Mouse (Mus musculus) left cerebral cortex, adult 2 months (tissue): ENCODE measurements around the gene Myo7a. TPM values are rescaled to one million over a fixed set of nuclear protein-coding genes. Genes with fewer than 3 reads are reported as not detected.

Source experiments
- DNase-seq, 2 experiments: peaks; one replicate each; pipeline ENCODE4 v3.0.0; 2021 to 2022; ENCODE audit warnings: low spot score in 2 of 2, mixed read lengths in 1 of 2; ENCODE audit errors: extremely low spot score in 1 of 2
- H3K27ac ChIP-seq: fragments of 200-600 bp; 2 replicates; pipeline ENCODE4 v1.8.1; 2022
- H3K4me3 ChIP-seq: fragments of 200-600 bp; 2 replicates; pipeline ENCODE4 v1.8.1; 2022
- CTCF ChIP-seq: fragments of 200-600 bp; IDR thresholded peaks from 2 replicates; pipeline ENCODE4 v1.8.1; 2022; ENCODE audit warnings: antibody characterized with exemption, mild to moderate bottlenecking, moderate library complexity
- intact Hi-C: fragments of 180-260 bp; cut with DNase I; formaldehyde crosslinking; loops from one replicate; pipeline ENCODE4 v1.15.1; 2025
- total RNA-seq, 2 experiments: library from RNA; stranded (reverse); gene quantifications; 2 replicates each; pipeline ENCODE4 v1.2.3; 2021

The Myo7a gene
- total RNA-seq, 2 experiments from 2014 or later, result 12.7 to 15.1 TPM

DNA sequence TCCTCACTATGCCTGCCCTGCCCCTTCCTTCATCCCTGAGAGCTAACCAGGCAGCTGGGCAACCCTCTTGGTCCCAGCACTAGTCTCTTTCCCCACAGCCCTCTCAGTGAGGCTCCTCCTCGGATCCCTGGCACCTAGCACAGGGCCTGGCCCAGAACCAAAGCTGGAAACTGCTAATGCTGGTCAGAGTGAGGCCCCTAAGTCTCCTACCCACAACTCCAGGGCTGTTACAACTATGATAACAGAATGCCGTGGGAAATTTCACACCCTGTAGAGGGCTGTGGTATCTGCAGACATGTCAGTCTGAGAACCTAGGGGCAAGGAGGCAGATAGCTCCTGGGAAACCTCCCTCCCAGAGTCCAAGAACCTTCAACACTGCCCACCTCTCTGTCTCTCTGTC is 21.3 kb upstream of the Myo7a start:
- no peak overlapping the region for H3K4me3 ChIP-seq
- no peak overlapping the region for H3K27ac ChIP-seq
- intact Hi-C loops, result no loop called here
- no peak for DNase-seq
- TF ChIP-seq CTCF, result no peak

DNA sequence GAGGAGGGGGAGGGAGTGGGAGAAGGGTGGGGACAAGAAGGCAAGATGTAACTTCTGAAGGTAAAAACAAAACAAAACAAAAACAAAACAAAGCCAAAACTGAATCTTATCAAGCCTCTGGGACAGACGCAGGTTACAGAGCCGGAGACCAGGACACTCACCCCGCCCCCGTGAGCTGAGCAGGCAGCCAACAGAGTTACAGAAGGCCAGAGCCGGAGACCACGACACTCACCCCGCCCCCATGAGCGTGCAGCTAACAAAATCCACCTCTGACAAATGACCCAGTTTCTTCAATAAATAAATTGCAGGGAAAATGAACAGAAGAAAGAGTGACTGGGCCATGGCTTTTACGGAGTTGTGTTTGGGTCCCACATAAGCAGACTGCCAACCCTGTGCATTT is 19.9 kb upstream of the Myo7a start:
- Histone ChIP-seq H3K4me3 (no peak overlapping the region), H3K27ac (no peak overlapping the region)
- no peak for DNase-seq
- no peak for TF ChIP-seq CTCF
- intact Hi-C loops, result no loop called here

DNA sequence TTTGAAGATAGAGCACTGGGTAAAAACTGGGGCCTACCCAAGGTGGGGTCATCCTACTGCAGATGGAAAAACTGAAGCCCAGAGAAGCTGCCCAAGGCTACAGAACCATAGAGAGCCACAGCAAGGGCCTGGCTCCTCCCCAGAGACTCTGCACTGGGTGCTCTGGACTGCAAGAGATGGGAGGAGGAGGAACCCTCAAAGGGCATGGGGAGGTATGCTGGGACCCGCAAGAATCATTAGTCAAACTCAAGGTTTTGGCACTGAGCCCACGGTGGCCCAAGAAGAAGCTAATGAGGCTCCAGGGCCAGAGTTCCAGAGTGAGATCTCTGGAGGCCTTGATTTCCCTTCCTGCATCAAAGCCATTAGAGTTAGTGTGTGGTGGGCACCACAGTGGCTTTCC is 18.7 kb upstream of the Myo7a start:
- Histone ChIP-seq H3K27ac (no peak overlapping the region), H3K4me3 (no peak overlapping the region)
- no peak for DNase-seq
- intact Hi-C loops, result no loop called here
- no peak for TF ChIP-seq CTCF

DNA sequence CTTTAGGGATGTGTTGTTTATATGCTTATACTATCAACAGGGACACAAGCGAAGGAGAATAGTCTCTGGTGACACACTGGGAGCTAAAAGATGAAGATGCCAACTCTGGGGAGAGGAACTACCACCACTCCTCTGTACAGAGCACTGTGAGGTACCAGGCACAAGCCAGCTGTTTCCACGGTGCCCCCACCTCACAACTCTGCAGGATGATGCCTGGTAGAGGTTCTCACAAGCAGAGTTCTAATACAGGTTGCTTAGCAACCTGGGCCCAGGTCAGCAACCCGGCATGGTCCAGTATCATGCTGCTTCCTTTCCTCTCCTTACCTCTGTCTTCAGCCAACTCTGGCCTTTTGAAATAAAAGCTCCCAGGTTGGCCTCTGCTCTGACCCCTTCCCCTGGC is 18.3 kb upstream of the Myo7a start:
- H3K27ac ChIP-seq, result no peak overlapping the region
- DNase-seq, result no peak
- no peak overlapping the region for H3K4me3 ChIP-seq
- no peak for TF ChIP-seq CTCF
- intact Hi-C loops, result no loop called here

DNA sequence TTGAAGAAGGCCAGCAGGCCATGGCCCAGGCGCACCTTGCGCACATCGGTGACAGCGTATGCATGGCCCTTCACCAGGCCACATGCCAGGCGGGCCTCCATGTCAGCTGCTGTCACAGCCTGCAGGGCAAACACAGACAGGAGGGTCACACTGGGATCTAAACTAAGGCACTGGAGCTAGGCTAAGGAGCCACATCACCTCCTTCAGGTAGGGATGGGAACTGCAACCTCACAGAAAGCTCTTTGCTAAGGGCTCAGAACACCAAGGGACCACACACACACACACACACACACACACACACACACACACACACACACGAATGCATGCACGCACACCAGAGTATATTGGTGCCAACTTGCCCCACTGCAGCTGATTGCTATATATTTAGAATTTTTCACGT is 12.4 kb upstream of the Myo7a start:
- no peak overlapping the region for H3K4me3 ChIP-seq
- TF ChIP-seq CTCF, result peak; percentile 3
- DNase-seq, result no peak
- no peak overlapping the region for H3K27ac ChIP-seq
- intact Hi-C loops, result no loop called here

DNA sequence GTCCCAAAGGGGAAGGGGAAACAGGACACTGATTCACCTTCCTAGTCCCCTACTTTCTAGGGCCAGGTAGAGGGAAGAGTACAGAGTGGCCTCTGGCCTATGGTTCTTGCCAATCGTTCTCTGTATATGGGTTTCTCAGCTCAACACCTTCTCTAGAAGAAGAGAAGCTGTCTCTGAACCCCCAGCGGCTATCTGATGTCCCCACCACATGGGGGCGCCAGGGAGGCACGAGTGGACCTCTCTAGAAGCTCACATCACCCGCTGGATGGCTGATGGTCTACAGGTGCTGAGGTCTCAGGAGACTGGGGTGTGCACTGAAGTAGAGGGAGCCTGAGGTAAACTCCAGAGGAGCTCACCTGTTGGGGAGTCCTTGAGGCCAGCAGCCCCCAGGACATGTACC is 6.1 kb upstream of the Myo7a start:
- H3K27ac ChIP-seq, result no peak overlapping the region
- DNase-seq, result peak in 1 of 2 experiments; percentile 13
- no peak overlapping the region for H3K4me3 ChIP-seq
- intact Hi-C loops, result no loop called here
- peak; percentile 48 for TF ChIP-seq CTCF

DNA sequence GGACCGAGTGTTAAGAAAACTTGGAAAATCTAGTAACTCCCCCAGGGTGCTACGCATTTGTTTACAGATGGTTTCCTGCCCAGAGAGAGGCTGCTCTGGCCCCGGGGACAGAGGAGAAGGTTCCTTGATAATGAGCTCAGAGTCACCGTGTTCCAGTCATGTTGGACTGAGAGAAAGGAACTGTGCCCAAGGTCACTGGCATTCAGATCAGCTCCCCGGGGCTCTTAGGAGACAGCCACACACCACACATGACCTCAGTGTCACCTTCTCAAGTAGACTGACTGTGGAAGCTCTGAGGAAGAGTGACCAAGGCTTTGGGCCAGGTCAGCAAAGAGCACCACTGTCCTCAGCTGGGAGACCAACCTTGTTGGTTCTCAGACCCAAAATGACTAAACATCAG is 5.4 kb upstream of the Myo7a start:
- Histone ChIP-seq H3K4me3 (no peak overlapping the region), H3K27ac (no peak overlapping the region)
- TF ChIP-seq CTCF, result no peak
- DNase-seq, result no peak
- intact Hi-C loops, result no loop called here

DNA sequence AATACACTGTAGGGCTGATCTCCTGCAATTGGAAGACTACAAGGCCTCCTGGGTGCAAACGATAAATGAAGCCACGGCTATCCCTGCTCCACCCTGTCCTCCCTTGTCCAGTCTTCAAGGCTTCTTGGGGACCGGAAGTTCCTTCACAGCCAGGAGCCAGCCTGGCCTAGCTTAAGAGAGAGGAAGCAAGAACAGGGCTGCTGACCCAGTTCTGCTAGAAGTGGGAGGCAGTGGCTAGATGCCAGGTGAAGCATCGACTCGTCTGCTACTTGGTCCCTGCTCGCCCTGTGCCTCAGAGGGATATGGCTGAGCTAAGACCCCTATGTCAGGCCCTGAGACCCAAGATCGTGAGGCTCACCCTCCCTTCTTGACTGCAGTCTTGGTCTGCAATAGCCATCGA is 2.3 kb upstream of the Myo7a start:
- peak in 1 of 2 experiments; percentile 6 for DNase-seq
- Histone ChIP-seq H3K4me3 (no peak overlapping the region), H3K27ac (no peak overlapping the region)
- no peak for TF ChIP-seq CTCF
- intact Hi-C loops, result loop anchor here (2.0 kb wide), 1 partner anchor 377 kb away; no protein-coding TSS in a partner anchor

DNA sequence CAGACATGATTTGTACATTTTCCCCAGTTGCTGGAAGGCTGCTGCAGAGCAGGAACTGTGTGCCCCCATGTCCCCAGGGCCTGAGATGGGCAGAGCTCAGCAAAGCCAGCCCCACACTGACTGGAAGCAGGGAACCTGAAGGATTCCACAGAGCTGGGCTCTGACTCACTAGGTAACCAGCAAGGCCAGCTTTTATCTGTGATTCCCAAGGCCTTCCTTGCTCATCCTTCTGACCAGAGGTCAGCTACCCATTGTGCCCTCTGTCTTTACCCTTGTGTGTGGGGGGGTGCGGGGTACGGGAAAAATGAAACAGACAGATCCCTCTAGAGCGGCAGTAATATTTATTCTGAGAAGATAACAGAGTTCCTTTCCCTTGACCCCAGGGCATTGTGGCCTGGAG is 1.9 kb upstream of the Myo7a start:
- H3K27ac ChIP-seq, result no peak overlapping the region
- H3K4me3 ChIP-seq, result no peak overlapping the region
- intact Hi-C loops, result loop anchor here (2.0 kb wide), 1 partner anchor 376 kb away; no protein-coding TSS in a partner anchor
- TF ChIP-seq CTCF, result no peak
- peak in 1 of 2 experiments; percentile 7 for DNase-seq

DNA sequence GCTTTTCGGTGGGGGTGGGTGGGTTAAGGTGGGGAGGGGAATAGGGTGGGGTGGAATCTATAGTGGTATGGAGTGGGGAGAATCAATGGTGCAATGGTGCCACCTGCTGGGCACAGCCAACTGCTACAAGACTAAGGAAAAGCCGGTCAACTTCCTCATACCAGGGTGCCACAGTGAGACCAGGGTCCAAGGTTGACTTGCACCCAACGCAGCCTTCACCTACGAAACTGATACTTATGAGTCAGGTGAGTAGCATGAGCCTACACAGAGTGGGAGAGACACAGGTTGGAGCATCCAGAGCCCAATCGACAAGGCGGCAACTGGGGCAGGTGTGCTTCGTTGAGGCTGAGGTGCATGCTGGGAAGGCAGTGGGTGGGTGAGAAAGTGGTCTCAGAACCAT is 1.0 kb upstream of the Myo7a start:
- DNase-seq, result peak; percentile 66 to 77
- peak; percentile 83 for TF ChIP-seq CTCF
- H3K4me3 ChIP-seq, result peak overlapping the region; percentile 14; the same call in 1 of the 2 replicates
- H3K27ac ChIP-seq, result no peak overlapping the region
- intact Hi-C loops, result loop anchor here (1.0 to 2.0 kb wide), 3 partner anchors 17 to 376 kb away; no protein-coding TSS in a partner anchor

DNA sequence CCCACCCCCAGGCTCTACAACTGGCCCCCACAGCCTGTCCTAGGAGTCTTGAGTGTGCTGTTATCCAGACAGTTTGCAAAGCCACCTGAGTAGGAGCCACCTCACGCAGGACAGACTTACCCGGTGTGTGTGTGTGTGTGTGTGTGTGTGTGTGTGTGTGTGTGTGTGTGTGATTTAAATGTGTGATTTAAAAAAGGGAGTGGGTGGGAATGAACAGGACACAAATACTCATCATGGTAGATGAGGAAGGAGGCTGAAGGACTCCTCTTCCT is 573 bp upstream of the Myo7a start:
- DNase-seq, result peak in 1 of 2 experiments; percentile 9
- H3K27ac ChIP-seq, result no peak overlapping the region
- intact Hi-C loops, result loop anchor here (1.0 to 2.0 kb wide), 3 partner anchors 17 to 375 kb away; no protein-coding TSS in a partner anchor
- no peak overlapping the region for H3K4me3 ChIP-seq
- TF ChIP-seq CTCF, result no peak

DNA sequence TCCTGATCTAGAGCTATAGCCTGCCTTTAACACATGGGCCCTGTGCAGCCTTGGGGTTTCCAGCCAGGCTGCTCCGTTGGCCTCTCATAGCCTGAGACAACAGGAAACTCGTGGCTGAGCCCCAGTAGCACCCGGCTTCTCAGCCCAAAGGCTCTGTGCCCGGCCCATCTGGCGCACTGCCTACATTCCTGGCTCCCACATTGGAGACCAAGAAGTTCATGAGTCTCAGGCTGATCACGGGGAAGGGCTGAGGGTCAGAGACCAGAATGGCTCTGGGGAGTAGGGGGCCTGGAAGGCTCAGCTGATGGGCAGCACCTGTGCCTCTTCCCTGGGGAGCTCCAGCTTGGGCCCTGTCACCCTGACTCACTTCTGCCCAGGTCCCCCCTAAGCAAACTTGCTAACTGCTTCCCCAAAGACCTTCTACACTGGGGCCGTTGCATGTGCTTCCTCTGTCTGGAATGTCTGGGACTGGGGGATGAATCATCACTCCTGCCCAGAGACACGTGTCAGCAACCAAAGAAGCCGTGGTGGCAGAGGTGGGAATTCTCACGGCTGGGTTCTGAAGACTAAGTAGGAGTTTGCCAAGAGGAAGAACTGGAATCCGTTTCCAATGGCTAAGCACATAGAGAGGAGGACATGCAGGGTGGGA is 2.2 kb downstream of the Myo7a start:
- intact Hi-C loops, result loop anchor here (2.0 kb wide), 1 partner anchor 132 kb away; no protein-coding TSS in a partner anchor
- Histone ChIP-seq H3K27ac (no peak overlapping the region), H3K4me3 (no peak overlapping the region)
- no peak for TF ChIP-seq CTCF
- DNase-seq, result no peak

DNA sequence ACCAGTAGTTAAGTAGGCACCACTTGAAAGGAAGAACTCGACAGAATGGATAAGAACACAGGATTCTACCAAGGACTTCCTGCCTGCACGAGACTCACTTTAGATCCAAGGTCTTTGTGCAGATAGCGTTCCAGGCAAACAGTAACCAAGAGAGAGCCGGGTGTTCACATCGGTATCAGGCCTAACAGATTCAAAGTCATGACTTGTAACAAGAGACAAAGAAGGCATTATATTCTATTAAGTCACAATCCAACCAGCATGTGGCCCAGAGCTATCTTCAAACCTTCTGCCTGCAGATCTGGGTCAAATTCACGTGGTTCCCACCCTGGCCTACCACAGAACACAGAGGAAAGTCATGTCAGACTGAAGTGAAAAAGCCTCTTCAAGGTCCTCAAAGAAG is 4.7 kb downstream of the Myo7a start:
- TF ChIP-seq CTCF, result no peak
- intact Hi-C loops, result no loop called here
- no peak overlapping the region for H3K4me3 ChIP-seq
- H3K27ac ChIP-seq, result no peak overlapping the region
- no peak for DNase-seq
